Mouse (Mus musculus) kidney, adult 2 months (tissue): ENCODE results near the gene Tent5b. TPM values are rescaled to one million over a fixed set of nuclear protein-coding genes. Genes with fewer than 3 reads are reported as not detected.

Source experiments
- DNase-seq: peaks from one replicate; pipeline ENCODE4 v3.0.0; 2021
- H3K27ac ChIP-seq: fragments of 200-500 bp; 2 replicates; pipeline ENCODE4 v1.5.1; 2012; ENCODE audit warnings: low read depth, low read length, control low read depth, inconsistent platforms; ENCODE audit not compliant: insufficient read depth
- H3K27me3 ChIP-seq: fragments of 200-500 bp; replicated peaks from 2 replicates; pipeline ENCODE4 v1.6.1; 2012; ENCODE audit warnings: mild to moderate bottlenecking, moderate library complexity, low read length, inconsistent platforms; ENCODE audit not compliant: control insufficient read depth, insufficient read depth
- H3K36me3 ChIP-seq: fragments of 200-500 bp; 2 replicates; pipeline ENCODE4 v1.6.1; 2012; ENCODE audit warnings: mild to moderate bottlenecking, moderate library complexity, low read length, inconsistent platforms; ENCODE audit not compliant: control insufficient read depth, insufficient read depth
- H3K4me1 ChIP-seq: fragments of 200-500 bp; 2 replicates; pipeline ENCODE4 v1.6.1; 2011; ENCODE audit warnings: low read length; ENCODE audit not compliant: control insufficient read depth, insufficient read depth
- H3K4me3 ChIP-seq: fragments of 200-500 bp; 2 replicates; pipeline ENCODE4 v1.5.1; 2011; ENCODE audit warnings: mild to moderate bottlenecking, low read depth, low read length, control low read depth; ENCODE audit not compliant: insufficient read depth
- CTCF ChIP-seq: fragments of 200-500 bp; conservative IDR thresholded peaks from 2 replicates; pipeline ENCODE4 v1.5.1; 2011; ENCODE audit warnings: low read depth, mild to moderate bottlenecking, control low read depth, low read length, moderate library complexity, mixed read lengths; ENCODE audit not compliant: insufficient read depth, insufficient read length
- POLR2A ChIP-seq: fragments of 200-500 bp; IDR thresholded peaks from one replicate; pipeline ENCODE4 v1.6.1; 2011; ENCODE audit warnings: low read depth, low read length, control low read depth
- WGBS: fragments of 180-500 bp; shearing (Covaris S2); methylation state at CpG from one replicate; pipeline ENCODE4 v1.1.7; 2018; 5-methylcytosine and 5-hydroxymethylcytosine counted together
- polyA plus RNA-seq: library from polyadenylated mRNA; depleted of rRNA; stranded (reverse); fragments of >200 nt; gene quantifications from 2 replicates; pipeline ENCODE4 v1.2.3, GENCODE M21; 2012

Gene Tent5b
- polyA plus RNA-seq, 1 experiment: 2.9 TPM

- no peak overlapping the region for H3K4me3 ChIP-seq
- H3K4me1 ChIP-seq: no peaks in the 10 kb centered on the region
- H3K27ac ChIP-seq: no peak overlapping the region
- no peaks in the 10 kb centered on the region for H3K27me3 ChIP-seq
- no peak for TF ChIP-seq POLR2A
- peak; percentile 92 for TF ChIP-seq CTCF
- H3K36me3 ChIP-seq: no peaks in the 10 kb centered on the region
- DNase-seq: peak; percentile 83
- 5% methylated on average over 10 of the region's 10 CpGs for WGBS
Measured at GRCm38 (mm10) chr4:133451536-133451935, 28.4 kb upstream of the Tent5b start.

GRCm38 (mm10) chr4:133452433-133452832 is 27.5 kb upstream of the Tent5b start:
- DNase-seq: no peak
- WGBS: 80% methylated on average over 7 of the region's 7 CpGs
- Histone ChIP-seq H3K4me1 (no peaks in the 10 kb centered on the region), H3K27me3 (no peaks in the 10 kb centered on the region), H3K27ac (no peak overlapping the region), H3K4me3 (no peak overlapping the region), H3K36me3 (no peaks in the 10 kb centered on the region)
- no peak for TF ChIP-seq POLR2A
- TF ChIP-seq CTCF: no peak

DNA sequence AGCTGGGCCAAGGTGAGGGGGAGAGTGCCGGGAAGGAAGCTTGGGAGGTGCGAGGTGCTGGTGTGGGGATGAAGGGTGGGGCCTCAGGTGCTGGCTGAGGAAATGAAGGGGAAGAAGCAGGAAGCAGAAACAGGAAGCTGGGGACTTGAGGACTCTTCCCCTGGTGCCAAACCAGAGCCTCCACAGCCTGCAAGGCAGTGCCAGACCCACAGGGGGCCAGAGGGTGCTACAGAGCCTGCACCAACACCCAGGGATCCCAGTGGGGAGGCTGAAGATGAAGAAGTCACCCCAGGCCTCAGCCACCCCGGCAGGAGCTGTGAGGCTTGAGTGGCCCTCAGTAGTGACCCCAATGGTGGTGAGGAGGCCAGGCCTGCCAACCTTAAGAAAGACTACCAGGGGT is 21.9 kb upstream of the Tent5b start:
- H3K27me3 ChIP-seq: no peaks in the 10 kb centered on the region
- H3K4me3 ChIP-seq: no peak overlapping the region
- H3K4me1 ChIP-seq: no peaks in the 10 kb centered on the region
- H3K27ac ChIP-seq: no peak overlapping the region
- 78% methylated on average over 3 of the region's 3 CpGs for WGBS
- DNase-seq: no peak
- TF ChIP-seq CTCF (no peak), POLR2A (no peak)
- no peaks in the 10 kb centered on the region for H3K36me3 ChIP-seq

- 68% methylated on average over 1 of the region's 1 CpGs for WGBS
- TF ChIP-seq CTCF: no peak
- no peak for TF ChIP-seq POLR2A
- Histone ChIP-seq H3K27ac (no peak overlapping the region), H3K27me3 (no peaks in the 10 kb centered on the region), H3K36me3 (no peaks in the 10 kb centered on the region), H3K4me1 (no peaks in the 10 kb centered on the region), H3K4me3 (no peak overlapping the region)
- DNase-seq: peak; percentile 73
Measured at GRCm38 (mm10) chr4:133460006-133460405, 19.9 kb upstream of the Tent5b start.

DNA sequence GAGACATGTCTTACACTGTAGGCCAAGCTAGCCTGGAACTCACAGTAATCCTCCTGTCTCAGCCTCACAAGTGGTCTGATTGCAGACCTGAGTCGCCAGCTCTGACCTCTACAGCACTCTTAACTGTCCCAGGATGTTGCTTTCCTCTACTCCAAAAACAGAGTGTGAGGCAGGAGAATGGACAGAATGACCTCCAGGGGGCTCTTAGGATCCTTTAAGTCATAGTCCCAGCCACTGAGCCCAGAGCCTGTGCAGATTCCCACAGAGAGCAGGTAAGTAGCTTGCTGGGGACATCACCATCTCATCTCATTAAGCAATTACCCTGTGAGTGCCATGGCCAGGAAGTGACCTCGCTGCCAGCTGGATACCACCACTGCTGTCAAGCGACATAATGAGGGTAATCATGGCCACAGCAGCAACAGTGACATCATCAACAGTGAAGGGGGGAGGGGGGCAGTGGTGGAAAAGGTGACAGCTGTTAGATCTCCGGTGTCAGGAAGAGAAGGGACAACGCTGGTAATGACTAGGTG is 19.1 kb upstream of the Tent5b start:
- no peaks in the 10 kb centered on the region for H3K4me1 ChIP-seq
- 60% methylated on average over 5 of the region's 5 CpGs for WGBS
- TF ChIP-seq POLR2A (no peak), CTCF (no peak)

DNA sequence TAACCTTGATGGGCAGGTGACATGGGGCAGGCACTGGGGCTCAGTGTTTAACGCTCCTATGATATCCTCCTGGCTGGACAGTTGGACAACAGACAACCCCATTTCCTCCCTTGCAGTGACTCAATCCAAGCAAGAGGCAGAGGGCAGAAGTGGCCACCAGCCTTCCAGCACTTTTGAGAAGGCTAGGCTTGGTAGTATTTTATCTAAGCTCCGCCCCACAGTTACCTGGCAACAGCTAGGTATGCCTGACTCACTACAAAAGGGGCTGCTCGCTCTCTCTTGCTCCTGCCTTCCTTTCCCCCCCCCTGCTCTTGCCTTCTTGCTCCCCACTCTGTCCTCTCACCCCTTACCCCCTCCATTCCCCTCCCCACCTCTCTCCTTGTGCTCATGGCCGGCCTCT is 18.6 kb upstream of the Tent5b start:
- Histone ChIP-seq H3K27ac (no peak overlapping the region), H3K4me3 (no peak overlapping the region), H3K4me1 (no peaks in the 10 kb centered on the region), H3K36me3 (no peaks in the 10 kb centered on the region), H3K27me3 (no peaks in the 10 kb centered on the region)
- WGBS: 85% methylated on average over 4 of the region's 4 CpGs
- no peak for TF ChIP-seq CTCF
- TF ChIP-seq POLR2A: no peak
- DNase-seq: no peak

More for the DNA sequence above, 19.1 kb upstream of the Tent5b start:
- Histone ChIP-seq H3K27ac (no peak overlapping the region), H3K27me3 (no peaks in the 10 kb centered on the region), H3K4me3 (no peak overlapping the region), H3K36me3 (no peaks in the 10 kb centered on the region)
- no peak for DNase-seq

DNA sequence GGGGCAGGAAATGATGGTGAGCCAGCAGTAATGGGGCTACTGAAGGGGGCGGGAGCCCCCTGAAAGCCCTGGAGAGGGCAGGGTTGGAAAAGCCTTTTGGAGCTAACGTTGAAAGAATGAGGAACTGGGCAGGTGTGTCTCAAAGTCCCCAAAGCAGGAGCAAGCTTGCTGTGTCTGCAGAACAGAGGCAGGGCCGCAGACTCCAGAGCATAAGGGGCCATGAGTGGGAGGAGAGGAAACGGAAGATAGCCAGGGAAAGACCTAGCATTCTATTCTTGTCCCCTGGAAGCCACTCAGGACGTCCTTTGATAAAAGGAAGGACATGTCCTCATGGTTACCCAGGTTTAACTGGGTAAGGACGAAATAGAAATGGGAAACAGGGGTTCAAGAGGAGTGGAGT is 16.7 kb upstream of the Tent5b start:
- no peaks in the 10 kb centered on the region for H3K36me3 ChIP-seq
- H3K27me3 ChIP-seq: no peaks in the 10 kb centered on the region
- no peak overlapping the region for H3K27ac ChIP-seq
- DNase-seq: peak; percentile 24
- TF ChIP-seq CTCF (no peak), POLR2A (no peak)
- H3K4me1 ChIP-seq: no peaks in the 10 kb centered on the region
- WGBS: 46% methylated on average over 6 of the region's 6 CpGs
- no peak overlapping the region for H3K4me3 ChIP-seq
